Mouse (Mus musculus) cerebral cortex, adult 2 months (tissue): ENCODE results near the gene Ccna2.

ENCODE experiments used
- WGBS: fragments of 180-500 bp; shearing (Covaris S2); methylation state at CpG from one replicate; pipeline ENCODE4 v1.1.7; 2018; 5-methylcytosine and 5-hydroxymethylcytosine counted together

The Ccna2 gene

DNA sequence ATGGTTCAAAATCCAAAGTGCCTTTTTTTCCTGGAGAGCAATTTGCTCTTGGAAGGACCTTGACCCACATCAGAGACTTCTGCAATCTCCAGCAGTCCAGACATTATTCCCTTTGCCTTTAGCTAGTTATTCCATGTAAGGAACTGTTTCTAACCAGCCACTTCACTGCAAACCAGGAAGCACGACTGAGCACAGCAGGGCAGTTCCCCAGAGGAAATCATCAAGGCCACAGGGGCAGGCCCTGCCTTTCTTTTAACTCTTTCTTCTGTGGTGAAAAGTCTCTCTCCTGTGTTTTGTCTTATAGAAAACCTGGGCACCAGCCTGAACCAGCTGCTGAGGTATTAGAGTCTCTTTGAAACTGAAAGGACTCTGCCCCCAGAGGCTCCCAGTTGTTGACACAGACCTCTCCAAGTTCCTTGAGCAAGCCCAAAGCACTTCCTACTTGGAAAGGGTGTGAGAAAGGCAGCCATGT is 38.7 kb downstream of the Ccna2 start:
- WGBS: 56% methylated on average over 1 of the region's 1 CpGs

DNA sequence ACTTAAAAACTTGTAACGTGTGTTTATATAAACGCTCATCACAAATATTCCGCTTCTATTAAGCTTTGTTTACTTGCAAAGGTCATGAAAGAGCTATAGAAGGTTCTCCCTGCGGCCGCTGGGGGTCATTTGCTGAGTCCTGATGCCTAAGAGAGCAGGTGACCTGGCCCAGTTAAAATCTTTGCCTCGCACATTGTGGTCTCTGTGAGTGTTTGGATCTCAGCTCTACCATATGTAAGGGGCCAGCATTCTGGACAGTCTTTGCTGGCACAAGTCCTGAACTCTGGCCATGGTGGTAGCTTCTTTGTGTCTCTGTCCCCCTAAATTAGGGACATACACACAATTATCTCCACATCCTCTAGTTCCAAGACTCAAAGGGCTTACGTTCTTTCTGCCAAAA is 39.2 kb downstream of the Ccna2 start:
- 69% methylated on average over 7 of the region's 7 CpGs for WGBS

DNA sequence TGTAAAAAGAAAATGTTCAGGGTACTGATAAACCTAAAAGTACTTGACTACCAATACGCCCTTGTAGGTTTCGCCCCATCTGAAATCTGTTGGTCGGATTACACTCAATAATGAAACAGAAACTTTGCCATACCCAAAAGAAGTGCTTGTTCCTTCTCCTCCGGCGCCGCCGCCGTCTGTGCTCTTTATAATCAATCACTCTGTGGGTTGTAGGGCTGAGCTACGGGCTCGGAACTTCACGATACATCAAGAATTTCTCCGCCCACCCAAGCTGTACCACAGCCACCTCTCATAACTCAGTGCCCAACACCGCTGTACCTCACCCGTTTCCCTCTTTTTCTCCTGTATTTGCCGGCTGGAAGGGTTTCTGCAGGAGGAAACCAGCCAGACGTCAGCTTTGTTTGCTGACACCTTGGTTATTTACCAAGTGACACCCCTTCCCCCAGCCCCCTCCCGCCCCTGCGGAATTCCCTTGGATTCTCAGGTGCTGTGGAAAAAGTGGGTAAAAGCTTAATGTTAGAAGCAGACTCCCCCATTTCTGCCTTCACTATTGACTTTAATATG is 39.9 kb downstream of the Ccna2 start:
- 18% methylated on average over 18 of the region's 18 CpGs for WGBS

DNA sequence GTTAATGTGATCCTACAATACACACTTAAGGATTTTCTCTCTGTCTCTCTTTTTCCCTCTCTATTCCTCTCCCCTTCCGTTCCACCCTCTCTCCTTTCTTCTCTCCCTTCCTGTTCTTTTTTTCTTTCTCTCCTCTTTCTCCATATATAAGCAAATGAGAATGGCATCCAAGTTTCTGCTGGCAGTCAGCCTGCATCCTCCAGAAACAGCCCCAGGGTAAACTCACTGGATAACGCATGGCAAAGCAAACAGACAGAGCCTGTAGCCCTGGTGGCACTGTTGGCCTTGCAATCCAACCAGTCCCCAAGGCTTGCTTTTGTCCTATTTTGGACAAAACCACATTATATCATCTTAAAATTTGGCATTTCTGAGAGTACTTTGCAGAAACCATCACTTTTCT is 40.7 kb downstream of the Ccna2 start:
- 33% methylated on average over 2 of the region's 2 CpGs for WGBS

DNA sequence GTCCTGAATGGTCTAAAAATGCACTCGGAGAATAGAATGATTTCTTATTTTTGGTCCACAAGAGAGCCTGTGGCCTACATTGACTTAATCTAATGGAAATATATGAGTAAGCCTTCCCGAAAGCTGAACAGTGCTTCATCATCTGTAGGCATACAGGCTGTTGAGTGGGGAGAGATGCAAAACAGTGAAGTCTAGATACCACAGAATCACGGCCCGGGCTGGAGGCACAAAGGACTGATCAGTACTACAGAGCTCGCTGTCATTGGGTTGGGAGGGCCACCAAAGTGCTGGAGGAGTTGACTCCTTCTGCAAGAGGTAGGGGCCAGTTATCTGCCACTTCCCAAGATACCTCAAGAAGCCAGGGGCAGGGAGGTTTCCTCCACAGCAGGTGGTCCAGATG is 41.2 kb downstream of the Ccna2 start:
- WGBS: 41% methylated on average over 5 of the region's 5 CpGs

DNA sequence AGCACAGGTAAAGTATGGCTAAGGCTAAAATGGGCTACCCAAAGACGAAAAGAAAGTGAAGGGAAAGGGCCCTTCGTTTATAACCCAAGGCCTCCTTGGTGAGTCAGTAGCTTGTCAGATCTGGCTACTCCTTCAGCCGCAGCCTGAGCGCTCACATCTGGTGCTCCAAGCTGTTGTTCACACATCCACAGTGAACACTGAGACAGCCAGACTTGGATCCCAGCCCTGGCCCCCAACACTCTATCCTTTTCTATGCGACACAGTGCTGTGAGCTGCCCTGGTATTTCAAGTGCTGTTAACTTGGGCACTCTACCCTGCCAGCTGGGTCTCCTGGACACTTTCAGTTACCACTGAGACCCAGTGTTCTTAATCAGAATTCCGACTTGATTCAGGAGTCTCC is 41.6 kb downstream of the Ccna2 start:
- WGBS: 44% methylated on average over 6 of the region's 6 CpGs

DNA sequence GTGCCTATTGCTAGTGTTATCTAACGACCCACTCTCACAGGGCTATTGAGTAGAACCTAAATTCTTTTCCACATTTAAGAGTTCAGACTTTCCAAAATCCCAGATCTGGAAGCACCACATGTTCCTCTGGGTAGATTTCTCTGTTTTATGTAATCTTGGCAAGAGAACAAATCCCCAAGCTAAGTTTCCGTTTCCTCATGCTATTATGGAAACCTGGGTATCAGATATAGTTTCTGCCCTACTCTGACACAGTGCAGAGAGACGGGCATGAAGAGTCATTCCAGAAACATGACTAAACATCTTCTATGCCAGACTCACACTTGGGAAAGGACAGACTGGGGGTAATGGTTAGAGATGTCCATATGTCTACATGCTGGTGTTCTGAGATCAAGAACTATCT is 47.5 kb downstream of the Ccna2 start:
- 42% methylated on average over 3 of the region's 3 CpGs for WGBS

DNA sequence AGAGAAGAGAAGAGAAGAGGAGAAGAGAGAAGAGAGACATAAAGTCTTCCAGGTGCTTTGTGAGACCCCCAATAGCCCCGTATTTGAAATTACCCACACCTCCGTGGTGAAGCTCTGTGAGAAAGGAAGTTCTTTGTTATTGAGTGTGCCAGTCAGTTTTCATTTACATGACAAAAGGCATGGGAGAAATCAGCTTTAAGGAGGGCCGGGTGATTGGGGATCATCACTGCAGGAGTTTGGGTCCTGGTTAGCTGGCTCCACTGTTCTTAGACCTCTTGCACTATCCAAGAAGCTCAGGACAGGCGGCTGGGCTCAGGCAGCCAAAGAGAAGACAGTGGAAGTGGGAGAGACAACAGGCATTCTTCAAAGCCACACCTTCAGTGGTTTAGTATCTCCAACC is 49.8 kb downstream of the Ccna2 start:
- WGBS: 37% methylated on average over 4 of the region's 4 CpGs

DNA sequence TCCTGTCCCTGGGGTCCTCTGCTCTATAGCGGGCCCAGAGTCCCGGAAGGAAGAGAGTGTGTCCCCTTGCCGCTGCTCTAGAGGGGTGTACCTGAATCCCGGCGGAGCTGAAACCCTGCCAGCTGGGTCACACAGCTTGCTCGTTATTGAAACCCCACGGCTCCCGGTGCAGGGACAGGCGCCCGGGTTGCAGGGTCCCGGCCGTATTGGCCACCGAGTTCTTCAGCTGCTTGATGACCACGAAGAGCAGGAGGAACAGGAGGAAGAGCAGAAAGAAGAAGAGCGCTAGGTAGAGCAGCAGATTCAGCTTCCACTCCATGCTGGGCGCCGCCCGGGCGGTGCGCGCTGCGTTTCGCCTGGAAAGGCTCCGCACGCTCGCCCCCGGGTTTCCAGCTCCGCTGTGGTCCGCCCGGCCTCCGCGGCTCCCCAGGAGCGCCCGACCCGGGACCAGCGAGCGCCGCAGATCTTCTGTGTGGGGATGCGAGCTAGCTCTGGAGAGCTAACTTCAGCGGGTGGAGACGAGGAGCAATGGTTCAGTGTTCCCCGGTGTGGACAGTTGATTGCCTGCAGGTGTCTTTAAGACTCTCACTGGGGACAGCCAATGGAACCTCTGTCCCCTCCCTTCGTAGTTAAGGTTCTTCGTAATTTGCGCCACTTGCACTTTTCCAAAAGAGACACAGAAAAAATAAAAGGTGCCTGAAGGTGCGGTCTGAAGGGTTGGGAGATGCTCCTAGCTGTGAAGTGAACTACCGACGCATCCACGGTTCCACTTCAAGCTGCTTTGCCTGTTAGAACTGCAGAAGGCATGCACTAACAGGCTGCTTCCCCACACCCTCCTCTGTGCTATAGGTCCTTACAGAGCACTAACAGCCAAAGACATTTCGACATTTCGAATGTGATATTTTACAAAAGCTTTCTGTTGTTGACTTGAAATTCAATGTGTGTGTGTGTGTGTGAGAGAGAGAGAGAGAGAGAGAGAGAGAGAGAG is 50.6 kb downstream of the Ccna2 start, which contains the start of gene Gm11549:
Gm11549 (minus strand) TSS at position 741 of the 988 bp plus-strand sequence.
- 1% methylated on average over 51 of the region's 51 CpGs for WGBS

DNA sequence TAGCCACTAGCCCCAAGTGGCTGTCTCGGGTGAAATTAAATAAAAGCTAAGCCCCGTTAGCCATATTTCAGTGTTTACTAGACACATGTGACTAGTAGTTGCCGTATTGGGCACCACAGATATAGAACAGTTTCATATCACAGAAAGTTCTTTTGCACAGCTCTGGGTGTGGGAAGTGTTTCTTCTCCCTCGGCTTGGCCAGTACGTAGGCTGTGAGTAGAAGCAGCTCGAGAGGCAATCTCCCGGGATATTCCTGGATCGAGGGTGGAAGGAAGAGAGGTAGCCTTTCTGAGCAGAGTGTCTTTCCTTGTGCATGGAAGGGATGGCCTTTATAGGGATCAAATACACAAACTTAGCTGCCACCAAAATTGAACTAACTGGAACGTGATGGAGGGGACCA is 55.8 kb downstream of the Ccna2 start:
- WGBS: 51% methylated on average over 9 of the region's 9 CpGs
